Mouse (Mus musculus) embryonic fibroblast, embryonic 13.5 days (primary cell): ENCODE results near the gene Ifit1. TPM values are rescaled to one million over a fixed set of nuclear protein-coding genes. Genes with fewer than 3 reads are reported as not detected.
"Not testable (repeated sequence)": the region's sequence is repeated elsewhere in the genome, so short reads cannot be mapped to it uniquely, and the experiment has no call there.

Experiments
- H3K27ac ChIP-seq: 2 replicates; pipeline ENCODE4 v1.5.1; 2012; ENCODE audit warnings: low read length, control low read depth, inconsistent platforms; ENCODE audit not compliant: insufficient read depth
- H3K4me1 ChIP-seq: 2 replicates; pipeline ENCODE4 v1.6.1; 2011; ENCODE audit warnings: low read length; ENCODE audit not compliant: control insufficient read depth, insufficient read depth
- H3K4me3 ChIP-seq: 2 replicates; pipeline ENCODE4 v1.5.1; 2011; ENCODE audit warnings: mild to moderate bottlenecking, control low read depth, low read length; ENCODE audit not compliant: insufficient read depth
- CTCF ChIP-seq: IDR thresholded peaks from 2 replicates; pipeline ENCODE4 v1.5.1; 2011; ENCODE audit warnings: mild to moderate bottlenecking, control low read depth, low read length, moderate library complexity, borderline replicate concordance; ENCODE audit not compliant: insufficient read depth
- POLR2A ChIP-seq: IDR thresholded peaks from 2 replicates; pipeline ENCODE4 v1.6.1; 2011; ENCODE audit warnings: low read depth, mild to moderate bottlenecking, control low read depth, low read length, moderate library complexity
- polyA plus RNA-seq: library from polyadenylated mRNA; stranded (reverse); fragments of >200 nt; gene quantifications from 2 replicates; pipeline ENCODE4 v1.2.4, GENCODE M21; 2011; ENCODE audit warnings: low read depth; ENCODE audit not compliant: missing spikeins, insufficient read length

Gene Ifit1
- polyA plus RNA-seq, 1 experiment: 15.6 TPM

- H3K27ac ChIP-seq: no peak overlapping the region
- no peak overlapping the region for H3K4me3 ChIP-seq
- H3K4me1 ChIP-seq: no peaks in the 10 kb centered on the region
- TF ChIP-seq POLR2A (no peak), CTCF (no peak)
Measured at GRCm38 (mm10) chr19:34620871-34621270, 19.8 kb upstream of the Ifit1 start.

GRCm38 (mm10) chr19:34623781-34624180 is 16.9 kb upstream of the Ifit1 start:
- Histone ChIP-seq H3K27ac (no peak overlapping the region), H3K4me1 (no peaks in the 10 kb centered on the region), H3K4me3 (no peak overlapping the region)
- no peak for TF ChIP-seq POLR2A
- no peak for TF ChIP-seq CTCF

- no peaks in the 10 kb centered on the region for H3K4me1 ChIP-seq
- H3K4me3 ChIP-seq: no peak overlapping the region
- no peak overlapping the region for H3K27ac ChIP-seq
- TF ChIP-seq CTCF (no peak), POLR2A (no peak)
Measured at GRCm38 (mm10) chr19:34624663-34625062, 16.0 kb upstream of the Ifit1 start.

GRCm38 (mm10) chr19:34627496-34627895 is 13.2 kb upstream of the Ifit1 start:
- no peak overlapping the region for H3K4me3 ChIP-seq
- H3K27ac ChIP-seq: no peak overlapping the region
- TF ChIP-seq POLR2A: no peak
- TF ChIP-seq CTCF: no peak

GRCm38 (mm10) chr19:34631487-34631886 is 9.2 kb upstream of the Ifit1 start:
- H3K4me1 ChIP-seq: no peaks in the 10 kb centered on the region
- TF ChIP-seq CTCF: no peak
- no peak for TF ChIP-seq POLR2A
- H3K4me3 ChIP-seq: no peak overlapping the region
- H3K27ac ChIP-seq: no peak overlapping the region

More at GRCm38 (mm10) chr19:34627496-34627895, 13.2 kb upstream of the Ifit1 start:
- H3K4me1 ChIP-seq: no peaks in the 10 kb centered on the region

GRCm38 (mm10) chr19:34633484-34633883 is 7.2 kb upstream of the Ifit1 start:
- H3K27ac ChIP-seq: no peak overlapping the region
- no peak overlapping the region for H3K4me3 ChIP-seq
- H3K4me1 ChIP-seq: no peaks in the 10 kb centered on the region
- TF ChIP-seq POLR2A: no peak
- TF ChIP-seq CTCF: no peak

GRCm38 (mm10) chr19:34636933-34637557 is 3.6 kb upstream of the Ifit1 start:
- TF ChIP-seq CTCF (no peak), POLR2A (no peak)
- H3K4me3 ChIP-seq: no peak overlapping the region
- H3K4me1 ChIP-seq: no peaks in the 10 kb centered on the region; the same call in 1 of the 2 replicates
- no peak overlapping the region for H3K27ac ChIP-seq

GRCm38 (mm10) chr19:34642616-34643015 is 1.9 kb downstream of the Ifit1 start:
- TF ChIP-seq CTCF (no peak), POLR2A (no peak)
- Histone ChIP-seq H3K27ac (no peak overlapping the region), H3K4me3 (no peak overlapping the region), H3K4me1 (no peaks in the 10 kb centered on the region; the same call in 1 of the 2 replicates)

- H3K27ac ChIP-seq, H3K4me3 ChIP-seq, H3K4me1 ChIP-seq: not testable (repeated sequence)
Measured at GRCm38 (mm10) chr19:34647630-34648029, 7.0 kb downstream of the Ifit1 start.

- H3K4me3 ChIP-seq: no peak overlapping the region
- H3K27ac ChIP-seq: no peak overlapping the region
- H3K4me1 ChIP-seq: no peaks in the 10 kb centered on the region
- TF ChIP-seq POLR2A: no peak
- no peak for TF ChIP-seq CTCF
Measured at GRCm38 (mm10) chr19:34650276-34650675, 9.6 kb downstream of the Ifit1 start.

- TF ChIP-seq CTCF (no peak), POLR2A (no peak)
- H3K4me1 ChIP-seq: no peaks in the 10 kb centered on the region
- H3K4me3 ChIP-seq: no peak overlapping the region
- H3K27ac ChIP-seq: no peak overlapping the region
Measured at GRCm38 (mm10) chr19:34650997-34651396, 10.3 kb downstream of the Ifit1 start.
